Mouse (Mus musculus) thymus, adult 2 months (tissue): Measurements from ENCODE around the gene Dzip3. TPM values are rescaled to one million over a fixed set of nuclear protein-coding genes. Genes with fewer than 3 reads are reported as not detected.

Experiments
- DNase-seq: peaks from one replicate; pipeline ENCODE4 v3.0.0; 2021
- H3K27ac ChIP-seq: fragments of 200-500 bp; 2 replicates; pipeline ENCODE4 v1.5.1; 2012; ENCODE audit warnings: low read length, control low read depth; ENCODE audit not compliant: control insufficient read depth, insufficient read depth
- H3K27me3 ChIP-seq: fragments of 200-500 bp; 2 replicates; pipeline ENCODE4 v1.6.1; 2012; ENCODE audit warnings: mild to moderate bottlenecking, low read length, moderate library complexity, mixed read lengths; ENCODE audit not compliant: control insufficient read depth, insufficient read depth
- H3K36me3 ChIP-seq: fragments of 200-500 bp; 2 replicates; pipeline ENCODE4 v1.6.1; 2012; ENCODE audit warnings: mild to moderate bottlenecking, low read length, moderate library complexity; ENCODE audit not compliant: control insufficient read depth, insufficient read depth
- H3K4me1 ChIP-seq: fragments of 200-500 bp; replicated peaks from 2 replicates; pipeline ENCODE4 v1.6.1; 2012; ENCODE audit warnings: low read length; ENCODE audit not compliant: control insufficient read depth, insufficient read depth
- H3K4me3 ChIP-seq: fragments of 200-500 bp; 2 replicates; pipeline ENCODE4 v1.5.1; 2012; ENCODE audit warnings: mild to moderate bottlenecking, low read length, control low read depth, moderate library complexity; ENCODE audit not compliant: control insufficient read depth, insufficient read depth
- CTCF ChIP-seq: fragments of 200-500 bp; IDR thresholded peaks from 2 replicates; pipeline ENCODE4 v1.5.1; 2012; ENCODE audit warnings: mild to moderate bottlenecking, control low read depth, low read length, moderate library complexity, borderline replicate concordance; ENCODE audit not compliant: control insufficient read depth, poor library complexity, insufficient read depth; ENCODE audit errors: extremely low read depth
- POLR2A ChIP-seq: fragments of 200-500 bp; IDR thresholded peaks from 2 replicates; pipeline ENCODE4 v1.6.1; 2012; ENCODE audit warnings: mild to moderate bottlenecking, low read length, control low read depth, moderate library complexity; ENCODE audit not compliant: control insufficient read depth, poor library complexity, insufficient read depth; ENCODE audit errors: extremely low read depth
- WGBS: fragments of 180-500 bp; shearing (Covaris S2); methylation state at CpG from one replicate; pipeline ENCODE4 v1.1.7; 2018; 5-methylcytosine and 5-hydroxymethylcytosine counted together
- polyA plus RNA-seq: library from polyadenylated mRNA; depleted of rRNA; stranded (reverse); fragments of >200 nt; gene quantifications from 2 replicates; pipeline ENCODE4 v1.2.3, GENCODE M21; 2012; rRNA removed

Gene Dzip3
- polyA plus RNA-seq: 4.4 and 5.7 TPM in 2 replicates

GRCm38 (mm10) chr16:48993559-48994342, at the start of gene Dzip3, which contains the start of gene Cip2a:
TSS of gene Dzip3 (minus strand) at chr16:48994165.
TSS of gene Cip2a (plus strand) at chr16:48994185.
- Histone ChIP-seq H3K27me3 (no peaks in the 10 kb centered on the region), H3K4me3 (peak within 1 kb of the TSS; percentile 90), H3K4me1 (peaks cover 3% of the 10 kb centered on the region), H3K27ac (no peak within 1 kb of the TSS; the same call in 1 of the 2 replicates), H3K36me3 (peaks cover under 1% of the 10 kb centered on the region; the same call in 1 of the 2 replicates)
- DNase-seq: peak; percentile 92
- TF ChIP-seq CTCF: peak; percentile 68; the same call in 1 of the 2 replicates
- peak; percentile 77; the same call in 1 of the 2 replicates for TF ChIP-seq POLR2A
- WGBS: under 1% methylated on average over 74 of the region's 74 CpGs

DNA sequence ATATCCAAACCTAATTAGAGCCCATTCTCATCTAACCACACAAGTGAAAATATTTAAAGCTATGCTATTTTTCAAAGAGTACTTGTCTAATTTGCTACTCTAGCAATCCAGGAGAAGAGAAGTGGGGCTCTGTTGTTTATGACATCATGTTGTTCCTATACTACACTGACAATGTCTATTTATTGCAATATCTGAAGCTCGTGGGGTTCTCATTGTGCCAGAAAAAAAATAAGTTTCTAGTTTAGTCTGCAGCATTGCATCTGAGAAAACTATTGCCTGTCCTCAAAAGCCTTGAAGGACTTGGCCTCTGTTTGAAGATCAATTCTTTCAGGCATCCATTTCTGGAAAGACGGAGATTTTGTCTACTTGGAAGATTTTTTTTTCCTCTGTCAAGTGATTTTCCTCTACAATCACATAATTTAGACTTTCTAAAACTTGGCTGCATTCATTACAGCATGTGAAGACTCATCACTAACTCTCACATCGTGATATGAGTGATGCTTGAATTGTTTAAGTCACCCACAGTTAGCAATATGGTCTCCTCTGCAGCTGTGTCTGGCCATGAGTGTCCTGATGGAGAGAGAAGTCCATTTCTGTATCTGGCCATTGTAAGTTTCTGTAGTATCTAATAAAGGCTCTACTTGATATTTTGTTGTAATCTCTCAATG, 46.7 kb upstream of the Dzip3 start:
- Histone ChIP-seq H3K4me1 (no peaks in the 10 kb centered on the region), H3K36me3 (no peaks in the 10 kb centered on the region), H3K27me3 (no peaks in the 10 kb centered on the region), H3K4me3 (no peak overlapping the region), H3K27ac (no peak overlapping the region)
- WGBS: 95% methylated on average over 3 of the region's 3 CpGs
- TF ChIP-seq CTCF (no peak), POLR2A (no peak)
- DNase-seq: no peak

GRCm38 (mm10) chr16:49037771-49038170, 43.8 kb upstream of the Dzip3 start:
- 94% methylated on average over 4 of the region's 4 CpGs for WGBS
- Histone ChIP-seq H3K27ac (no peak overlapping the region), H3K4me3 (no peak overlapping the region), H3K36me3 (no peaks in the 10 kb centered on the region), H3K4me1 (no peaks in the 10 kb centered on the region), H3K27me3 (no peaks in the 10 kb centered on the region)
- DNase-seq: no peak
- TF ChIP-seq CTCF: no peak
- TF ChIP-seq POLR2A: no peak

- TF ChIP-seq CTCF (no peak), POLR2A (no peak)
- 88% methylated on average over 4 of the region's 4 CpGs for WGBS
- no peaks in the 10 kb centered on the region for H3K36me3 ChIP-seq
- H3K27me3 ChIP-seq: no peaks in the 10 kb centered on the region
- no peaks in the 10 kb centered on the region for H3K4me1 ChIP-seq
- H3K27ac ChIP-seq: no peak overlapping the region
- DNase-seq: no peak
- H3K4me3 ChIP-seq: no peak overlapping the region
Observed at GRCm38 (mm10) chr16:49035852-49036251, 41.9 kb upstream of the Dzip3 start.

DNA sequence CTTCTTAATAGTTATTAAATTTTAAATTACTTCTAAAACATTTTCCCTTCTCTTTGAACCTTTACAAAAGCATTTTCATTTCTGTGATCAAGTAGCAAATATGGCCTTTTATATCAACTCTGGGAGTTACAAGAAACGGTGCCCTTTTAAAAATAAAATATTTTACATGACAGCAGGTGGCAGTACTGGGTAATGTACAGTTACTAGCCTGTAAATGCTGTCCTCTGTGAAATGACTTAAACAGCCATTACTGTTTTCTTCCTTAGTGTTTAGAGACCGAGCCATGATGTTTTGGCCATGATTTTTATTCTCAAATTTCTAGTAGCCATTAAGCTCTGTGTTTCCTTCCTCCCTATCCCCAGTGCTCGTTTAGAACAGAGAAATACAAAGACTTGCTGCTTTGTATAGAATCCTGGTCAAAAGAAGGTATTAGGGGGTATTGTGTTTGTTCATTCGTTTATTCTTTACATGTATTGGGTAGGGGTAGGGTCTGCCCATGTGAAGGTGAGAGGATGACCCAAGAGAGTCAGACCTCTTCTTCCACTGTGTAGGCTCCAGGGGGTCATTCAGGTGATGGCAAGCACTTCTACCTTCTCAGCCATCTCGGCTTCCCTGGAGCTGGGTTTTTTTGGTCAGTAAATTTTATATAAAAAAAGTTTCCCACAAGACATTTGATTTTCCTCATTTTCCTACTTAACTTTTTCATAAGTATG, 22.8 kb upstream of the Dzip3 start:
- no peaks in the 10 kb centered on the region for H3K27me3 ChIP-seq
- 80% methylated on average over 5 of the region's 5 CpGs for WGBS
- DNase-seq: no peak
- no peaks in the 10 kb centered on the region for H3K4me1 ChIP-seq
- TF ChIP-seq POLR2A (no peak), CTCF (no peak)
- peaks cover 38% of the 10 kb centered on the region for H3K36me3 ChIP-seq
- H3K4me3 ChIP-seq: no peak overlapping the region
- H3K27ac ChIP-seq: no peak overlapping the region

DNA sequence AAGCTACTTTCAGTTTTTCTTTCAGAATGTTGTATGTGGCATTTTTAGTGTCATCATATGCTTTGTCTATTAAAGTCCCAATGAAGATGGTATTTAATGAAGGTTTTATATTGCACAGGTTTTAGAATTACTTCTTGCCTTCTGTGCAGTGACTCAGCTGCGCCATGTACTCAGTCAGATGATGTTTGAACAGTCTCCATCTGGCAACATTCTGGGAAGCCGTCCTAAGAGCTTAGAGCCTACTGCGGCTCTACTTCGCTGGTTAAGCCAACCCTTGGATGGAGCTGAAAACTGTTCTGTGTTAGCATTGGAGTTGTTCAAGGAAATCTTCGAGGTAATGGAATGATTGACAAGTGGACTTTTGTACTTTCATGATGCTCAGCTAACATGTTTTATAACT, 10.2 kb upstream of the Dzip3 start:
- Histone ChIP-seq H3K4me3 (no peak overlapping the region), H3K4me1 (no peaks in the 10 kb centered on the region), H3K27me3 (no peaks in the 10 kb centered on the region), H3K36me3 (peaks cover 43% of the 10 kb centered on the region), H3K27ac (no peak overlapping the region)
- 99% methylated on average over 5 of the region's 5 CpGs for WGBS
- no peak for TF ChIP-seq POLR2A
- no peak for TF ChIP-seq CTCF
- DNase-seq: no peak
